Mouse (Mus musculus): ENCODE measurements at regions not wholly inside any gene's neighbourhood (a gene's known extent, or its start where the extent isn't known, plus 50 kb on each side); places are given as distances from the start of the nearest gene placed in this dataset.

DNA sequence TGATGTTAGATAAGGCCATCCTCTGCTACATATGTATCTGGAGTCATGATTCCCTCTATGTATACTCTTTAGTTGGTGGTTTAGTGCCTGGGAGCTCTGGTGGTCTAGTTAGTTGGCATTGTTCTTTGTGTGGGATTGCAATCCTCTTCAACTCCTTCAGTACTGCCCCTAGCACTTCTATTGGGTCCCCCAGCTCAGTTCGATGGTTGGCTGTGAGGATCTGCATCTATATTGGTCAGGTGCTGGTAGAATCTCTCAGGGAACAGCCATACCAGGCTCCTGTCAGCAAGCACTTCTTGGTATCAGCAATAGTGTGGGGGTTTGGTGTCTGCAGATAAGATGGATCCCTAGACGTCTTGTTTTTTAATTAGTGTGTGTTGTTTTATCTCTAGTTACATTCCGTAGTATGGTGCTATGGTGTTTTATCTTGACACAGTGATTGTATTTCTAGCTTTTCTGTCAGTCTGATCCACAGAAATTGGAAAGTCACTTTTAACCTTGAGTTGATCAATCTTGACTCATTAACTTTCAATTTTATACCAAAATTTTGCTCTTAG lies 296.6 kb downstream of the Fgf10 start:
- TF ChIP-seq CTCF (IDR thresholded peaks at IDR 0.05; ENCODE audit: extremely low read depth, insufficient read length, insufficient replicate concordance, low read depth, low read length), result no peak
- TF ChIP-seq POLR2A (IDR thresholded peaks at IDR 0.05; ENCODE audit: low read depth, low read length), result no peak

Measured in small intestine, adult 2 months (tissue).